Mouse (Mus musculus) forebrain, embryonic 13.5 days (tissue): ENCODE data around the gene Zfp992. TPM values are rescaled to one million over a fixed set of nuclear protein-coding genes. Genes with fewer than 3 reads are reported as not detected.
"Not testable (repeated sequence)": the region's sequence is repeated elsewhere in the genome, so short reads cannot be mapped to it uniquely, and the experiment has no call there.

ENCODE experiments used
- ATAC-seq: fragments of 200-750 bp; cut with Nextera tagmentation; 2 replicates; pipeline ENCODE4 v1.8.0; 2017
- H3K27ac ChIP-seq: fragments of 300-500 bp; sonication (generic); 2 replicates; pipeline ENCODE4 v1.5.1; 2015; ENCODE audit warnings: inconsistent platforms, mild to moderate bottlenecking, moderate library complexity
- H3K27me3 ChIP-seq: fragments of 300-500 bp; sonication (generic); 2 replicates; pipeline ENCODE4 v1.6.1; 2015; ENCODE audit warnings: mild to moderate bottlenecking, inconsistent platforms
- H3K36me3 ChIP-seq: fragments of 300-500 bp; sonication (generic); 2 replicates; pipeline ENCODE4 v1.6.1; 2015; ENCODE audit warnings: mild to moderate bottlenecking, inconsistent platforms; ENCODE audit not compliant: poor library complexity, severe bottlenecking
- H3K4me1 ChIP-seq: fragments of 300-500 bp; sonication (generic); 2 replicates; pipeline ENCODE4 v1.6.1; 2015; ENCODE audit warnings: inconsistent platforms
- H3K4me2 ChIP-seq: fragments of 300-500 bp; sonication (generic); 2 replicates; pipeline ENCODE4 v1.6.1; 2015; ENCODE audit warnings: inconsistent platforms, mild to moderate bottlenecking, moderate library complexity
- H3K4me3 ChIP-seq: fragments of 300-500 bp; sonication (generic); 2 replicates; pipeline ENCODE4 v1.5.1; 2015; ENCODE audit warnings: mild to moderate bottlenecking, inconsistent platforms
- H3K9ac ChIP-seq: fragments of 300-500 bp; sonication (generic); 2 replicates; pipeline ENCODE4 v1.6.1; 2015; ENCODE audit warnings: mild to moderate bottlenecking, inconsistent platforms
- H3K9me3 ChIP-seq: fragments of 300-500 bp; sonication (generic); replicated peaks from 2 replicates; pipeline ENCODE4 v1.6.1; 2016; ENCODE audit warnings: inconsistent platforms
- WGBS: fragments of 180-500 bp; shearing (Covaris S2); methylation state at CpG from one replicate; pipeline ENCODE4 v1.1.7; 2015; 5-methylcytosine and 5-hydroxymethylcytosine counted together
- polyA plus RNA-seq: library from polyadenylated mRNA; unstranded; fragments of >200 nt; fragmentation: Nextera tagmentation; extraction: Ambion mirVana; gene quantifications from 2 replicates; pipeline ENCODE4 v1.2.1, GENCODE M21; 2015

The Zfp992 gene
- polyA plus RNA-seq, 1 experiment from 2014 or later: 1.3 TPM

GRCm38 (mm10) chr4:146455321-146455721 is 6.5 kb downstream of the Zfp992 start:
- H3K9ac ChIP-seq: no peak overlapping the region
- H3K4me3 ChIP-seq: no peak overlapping the region
- WGBS: 93% methylated on average over 7 of the region's 7 CpGs
- H3K27me3 ChIP-seq: no peaks in the 10 kb centered on the region
- ATAC-seq: peak; percentile 54
- no peaks in the 10 kb centered on the region for H3K4me1 ChIP-seq
- peaks cover 5% of the 10 kb centered on the region; the same call in 1 of the 2 replicates for H3K36me3 ChIP-seq
- H3K9me3 ChIP-seq: peaks cover 64% of the 10 kb centered on the region
- H3K4me2 ChIP-seq: no peak overlapping the region
- H3K27ac ChIP-seq: no peak overlapping the region

GRCm38 (mm10) chr4:146456061-146456726 is 7.4 kb downstream of the Zfp992 start:
- Histone ChIP-seq H3K4me1 (no peaks in the 10 kb centered on the region), H3K9ac (no peak overlapping the region), H3K27me3 (no peaks in the 10 kb centered on the region), H3K9me3 (peaks cover 67% of the 10 kb centered on the region), H3K36me3 (peaks cover 5% of the 10 kb centered on the region; the same call in 1 of the 2 replicates), H3K4me3 (no peak overlapping the region), H3K4me2 (no peak overlapping the region), H3K27ac (no peak overlapping the region)
- WGBS: 70% methylated on average over 4 of the region's 4 CpGs
- no peak for ATAC-seq

- ATAC-seq: 0 out of 2 replicates have a peak, but pooled peaks have one; percentile 12
- H3K27ac ChIP-seq: no peak overlapping the region
- H3K4me2 ChIP-seq: no peak overlapping the region
- no peaks in the 10 kb centered on the region for H3K4me1 ChIP-seq
- H3K9me3 ChIP-seq: peaks cover 67% of the 10 kb centered on the region
- 60% methylated on average over 2 of the region's 2 CpGs for WGBS
- peaks cover 5% of the 10 kb centered on the region; the same call in 1 of the 2 replicates for H3K36me3 ChIP-seq
- no peak overlapping the region for H3K4me3 ChIP-seq
- H3K9ac ChIP-seq: no peak overlapping the region
- H3K27me3 ChIP-seq: no peaks in the 10 kb centered on the region
These were observed 8.3 kb downstream of the Zfp992 start for GRCm38 (mm10) chr4:146457126-146457525.

DNA sequence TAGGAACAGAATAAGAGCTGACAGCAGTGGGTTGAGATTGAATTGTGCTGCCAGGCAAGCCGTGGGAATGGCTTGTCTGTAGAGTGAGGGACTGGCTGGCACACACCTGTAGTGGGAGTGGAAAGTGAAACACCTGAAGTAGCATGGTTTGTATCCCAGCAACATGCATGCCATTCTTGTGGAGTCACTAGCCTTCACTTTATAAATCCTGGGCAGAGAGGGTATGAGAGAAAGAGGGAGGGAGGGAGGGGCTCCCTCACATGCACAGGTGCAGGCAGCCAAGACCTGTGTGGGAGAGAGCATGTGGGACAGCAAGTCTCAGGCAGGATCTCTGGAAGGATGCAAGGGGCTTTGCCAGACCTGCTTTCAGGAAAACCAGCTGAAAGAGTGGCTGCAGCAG is 8.9 kb downstream of the Zfp992 start:
- peaks cover 64% of the 10 kb centered on the region for H3K9me3 ChIP-seq
- ATAC-seq: no peak
- 64% methylated on average over 1 of the region's 1 CpGs for WGBS

DNA sequence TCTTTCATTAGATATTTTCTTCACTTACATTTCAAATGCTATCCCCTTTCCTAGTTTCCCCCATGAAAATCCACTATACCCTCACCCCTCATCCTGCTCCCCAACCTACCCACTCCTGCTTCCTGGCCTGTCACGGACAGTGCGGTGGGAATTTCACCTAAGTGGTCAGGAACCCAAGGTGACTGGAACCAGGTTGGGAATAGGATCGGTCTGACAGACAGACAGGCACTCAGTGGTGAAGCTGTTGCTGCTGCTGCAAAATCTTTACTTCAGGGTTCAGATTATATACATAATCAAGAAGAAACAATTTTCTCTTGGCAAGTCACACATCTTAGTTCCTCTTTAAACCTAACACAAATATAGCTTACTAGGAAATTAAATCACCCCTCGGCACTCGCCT is 11.0 kb downstream of the Zfp992 start:
- not testable (repeated sequence) for ATAC-seq, H3K36me3 ChIP-seq, H3K4me3 ChIP-seq, H3K9ac ChIP-seq, H3K27ac ChIP-seq, H3K4me2 ChIP-seq, H3K27me3 ChIP-seq, H3K4me1 ChIP-seq
- WGBS: 77% methylated on average over 5 of the region's 5 CpGs
- peaks cover 51% of the 10 kb centered on the region for H3K9me3 ChIP-seq

More for the DNA sequence above, 8.9 kb downstream of the Zfp992 start:
- no peak overlapping the region for H3K9ac ChIP-seq
- H3K27me3 ChIP-seq: no peaks in the 10 kb centered on the region
- no peak overlapping the region for H3K4me3 ChIP-seq
- H3K4me2 ChIP-seq: no peak overlapping the region
- no peak overlapping the region for H3K27ac ChIP-seq
- peaks cover 5% of the 10 kb centered on the region; the same call in 1 of the 2 replicates for H3K36me3 ChIP-seq
- no peaks in the 10 kb centered on the region for H3K4me1 ChIP-seq

- H3K4me3 ChIP-seq, H3K9ac ChIP-seq, ATAC-seq, H3K4me1 ChIP-seq, H3K4me2 ChIP-seq, H3K27ac ChIP-seq, H3K27me3 ChIP-seq, H3K36me3 ChIP-seq: not testable (repeated sequence)
- H3K9me3 ChIP-seq: peaks cover 47% of the 10 kb centered on the region
- WGBS: 79% methylated on average over 5 of the region's 5 CpGs
These were observed 11.9 kb downstream of the Zfp992 start for GRCm38 (mm10) chr4:146460685-146461084.

GRCm38 (mm10) chr4:146463649-146464351 is 15.0 kb downstream of the Zfp992 start:
- not testable (repeated sequence) for H3K4me2 ChIP-seq, H3K4me3 ChIP-seq, H3K9ac ChIP-seq, ATAC-seq, H3K36me3 ChIP-seq, H3K4me1 ChIP-seq, H3K27ac ChIP-seq, H3K27me3 ChIP-seq
- WGBS: 86% methylated on average over 17 of the region's 19 CpGs
- H3K9me3 ChIP-seq: peaks cover 19% of the 10 kb centered on the region

GRCm38 (mm10) chr4:146469984-146470383 is 21.2 kb downstream of the Zfp992 start:
- peaks cover 17% of the 10 kb centered on the region for H3K9me3 ChIP-seq
- H3K4me3 ChIP-seq, H3K4me2 ChIP-seq, H3K36me3 ChIP-seq, H3K9ac ChIP-seq, ATAC-seq, H3K27ac ChIP-seq, H3K4me1 ChIP-seq, H3K27me3 ChIP-seq: not testable (repeated sequence)
- 92% methylated on average over 10 of the region's 12 CpGs for WGBS

GRCm38 (mm10) chr4:146474181-146474580 is 25.4 kb downstream of the Zfp992 start:
- not testable (repeated sequence) for H3K4me3 ChIP-seq, H3K27me3 ChIP-seq, H3K4me1 ChIP-seq, H3K36me3 ChIP-seq, H3K4me2 ChIP-seq, H3K27ac ChIP-seq, ATAC-seq, H3K9ac ChIP-seq
- no CpG with 5 or more reads among the region's 1 CpGs for WGBS
- H3K9me3 ChIP-seq: peaks cover 41% of the 10 kb centered on the region

DNA sequence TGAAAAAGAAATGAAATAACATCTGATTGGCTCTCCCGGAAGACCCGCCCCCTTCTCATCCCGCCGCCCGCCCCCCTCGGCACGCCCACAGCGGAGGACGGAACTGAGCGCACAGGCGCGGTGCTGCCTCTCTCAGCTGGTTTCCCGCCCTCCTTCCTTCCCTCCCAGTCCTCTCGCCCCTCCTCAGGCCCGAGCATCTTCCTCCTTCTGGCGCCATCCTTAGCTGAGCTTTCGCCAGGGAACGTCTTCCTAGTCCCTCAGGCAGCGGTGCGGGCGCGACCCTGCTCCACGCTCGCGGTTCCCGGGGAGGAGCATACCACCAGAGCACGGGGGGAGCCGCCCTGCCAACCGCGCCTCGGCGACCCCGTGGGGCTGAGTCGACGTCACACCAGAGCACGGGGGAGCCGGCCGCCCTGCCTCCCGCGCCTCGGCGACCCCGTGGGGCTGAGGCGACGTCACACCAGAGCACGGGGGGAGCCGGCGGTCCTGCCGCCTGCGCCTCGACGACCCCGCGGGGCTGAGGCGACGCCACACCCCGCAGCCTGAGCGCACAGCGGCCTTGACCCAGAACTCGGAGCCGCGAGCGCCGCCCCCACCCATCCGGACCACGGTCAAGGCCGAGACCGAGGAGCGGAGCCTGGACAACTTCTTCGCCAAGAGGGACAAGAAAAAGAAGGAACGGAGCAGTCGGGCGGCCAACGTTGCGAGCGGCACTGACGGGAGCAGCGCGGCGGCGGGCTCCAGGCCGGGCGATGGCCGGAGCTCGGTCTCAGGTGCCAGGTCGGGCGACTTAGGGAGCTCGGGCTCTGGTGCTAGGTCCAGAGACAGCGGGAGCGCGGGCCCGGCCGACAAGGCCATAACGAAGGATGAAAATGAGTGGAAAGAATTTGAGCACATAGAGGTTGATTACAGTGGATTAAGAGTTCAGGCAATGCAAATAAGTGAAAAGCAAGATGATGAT is 26.2 kb downstream of the Zfp992 start:
- H3K4me3 ChIP-seq, H3K27me3 ChIP-seq, H3K4me2 ChIP-seq, H3K9ac ChIP-seq, H3K4me1 ChIP-seq, H3K27ac ChIP-seq, H3K36me3 ChIP-seq: not testable (repeated sequence)
- 63% methylated on average over 74 of the region's 94 CpGs for WGBS
- H3K9me3 ChIP-seq: peaks cover 38% of the 10 kb centered on the region
- ATAC-seq: peak; percentile 82

DNA sequence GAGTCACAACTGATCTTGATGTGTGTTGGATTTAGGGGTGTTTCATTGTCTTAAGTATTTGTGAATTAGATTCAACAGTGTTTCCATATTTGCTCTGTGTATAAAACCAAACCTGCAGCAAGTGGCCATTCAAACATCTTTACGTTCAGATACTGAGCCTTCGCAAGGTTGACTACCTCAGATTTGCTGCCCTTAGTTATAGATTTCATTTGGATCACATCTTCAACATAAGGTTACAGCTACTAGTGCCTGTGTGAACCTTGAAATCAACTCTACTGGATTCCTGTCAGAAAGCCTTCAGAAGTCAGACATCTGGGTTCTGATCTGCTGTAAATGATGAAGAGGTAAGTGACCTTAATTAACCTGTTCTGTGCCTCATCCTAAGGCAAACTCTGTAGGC is 27.4 kb downstream of the Zfp992 start:
- not testable (repeated sequence) for H3K4me3 ChIP-seq, H3K4me1 ChIP-seq, H3K36me3 ChIP-seq, H3K9ac ChIP-seq, H3K4me2 ChIP-seq, H3K27ac ChIP-seq, ATAC-seq, H3K27me3 ChIP-seq
- peaks cover 44% of the 10 kb centered on the region for H3K9me3 ChIP-seq
- WGBS: 94% methylated on average over 2 of the region's 2 CpGs

GRCm38 (mm10) chr4:146476959-146477358 is 28.1 kb downstream of the Zfp992 start:
- not testable (repeated sequence) for H3K27me3 ChIP-seq, H3K4me2 ChIP-seq, H3K9ac ChIP-seq, H3K4me3 ChIP-seq, H3K36me3 ChIP-seq, ATAC-seq, H3K4me1 ChIP-seq, H3K27ac ChIP-seq
- peaks cover 48% of the 10 kb centered on the region for H3K9me3 ChIP-seq
- WGBS: 79% methylated on average over 3 of the region's 3 CpGs
